Mouse (Mus musculus): Measurements from ENCODE around the gene Palm2. TPM values are rescaled to one million over a fixed set of nuclear protein-coding genes. Genes with fewer than 3 reads are reported as not detected.

The Palm2 gene
- polyA plus RNA-seq, 2 experiments from 2014 or later: not detected

GRCm38 (mm10) chr4:57716735-57717134 lies 282.7 kb downstream of the Palm2 start:
- no peak for ATAC-seq

DNA sequence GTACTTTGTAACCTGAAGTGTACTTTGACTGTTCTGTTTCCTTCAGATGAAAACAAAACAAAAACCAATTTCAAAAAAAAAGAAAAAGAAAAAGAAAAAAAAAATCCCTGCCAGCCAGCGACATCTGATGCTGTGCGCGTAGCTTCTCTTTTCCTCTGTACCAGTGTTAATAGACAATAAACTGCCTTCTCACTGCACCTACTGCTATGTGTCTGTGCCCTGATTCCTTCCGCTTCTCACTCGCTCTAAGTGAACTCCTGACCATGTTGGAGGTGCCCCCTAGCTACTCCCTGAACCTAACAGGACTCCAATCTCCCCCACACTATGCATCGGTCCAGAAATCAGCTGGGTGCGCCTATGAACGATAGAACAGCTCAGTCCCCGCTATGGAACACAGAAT lies 283.3 kb downstream of the Palm2 start, which contains the start of gene Akap2:
Gene Akap2 (plus strand): TSS at position 304 of the 400 bp plus-strand sequence.
- ATAC-seq: no peak

GRCm38 (mm10) chr4:57719370-57719769 lies 285.3 kb downstream of the Palm2 start:
- no peak for ATAC-seq

DNA sequence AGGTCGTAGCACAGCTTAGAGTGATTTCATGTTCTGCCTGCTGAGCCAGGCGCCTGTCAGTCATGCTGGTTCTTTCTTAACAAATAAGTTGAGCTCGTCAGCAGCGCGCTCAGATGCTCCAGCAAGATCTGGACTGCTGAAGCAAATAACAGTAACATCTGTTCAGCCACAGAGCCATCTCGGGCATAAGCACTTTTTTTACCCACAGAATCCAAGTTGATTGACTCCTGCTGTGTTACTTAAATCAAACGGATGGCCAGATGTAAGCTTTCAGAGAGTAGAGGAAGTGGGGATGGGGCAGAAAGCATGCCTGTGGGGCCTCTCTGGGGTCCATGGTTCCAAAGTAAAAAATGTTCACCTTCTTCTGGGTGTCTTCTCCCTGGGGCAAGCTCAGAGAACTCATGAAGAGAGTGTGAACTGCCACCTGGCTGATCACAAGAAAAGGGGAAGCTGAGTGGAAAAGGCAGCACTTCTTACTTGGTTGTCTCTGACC lies 286.9 kb downstream of the Palm2 start:
- no peak for ATAC-seq

GRCm38 (mm10) chr4:57722296-57722695 lies 288.2 kb downstream of the Palm2 start:
- no peak for ATAC-seq

GRCm38 (mm10) chr4:57723659-57724058 lies 289.6 kb downstream of the Palm2 start:
- ATAC-seq: no peak

DNA sequence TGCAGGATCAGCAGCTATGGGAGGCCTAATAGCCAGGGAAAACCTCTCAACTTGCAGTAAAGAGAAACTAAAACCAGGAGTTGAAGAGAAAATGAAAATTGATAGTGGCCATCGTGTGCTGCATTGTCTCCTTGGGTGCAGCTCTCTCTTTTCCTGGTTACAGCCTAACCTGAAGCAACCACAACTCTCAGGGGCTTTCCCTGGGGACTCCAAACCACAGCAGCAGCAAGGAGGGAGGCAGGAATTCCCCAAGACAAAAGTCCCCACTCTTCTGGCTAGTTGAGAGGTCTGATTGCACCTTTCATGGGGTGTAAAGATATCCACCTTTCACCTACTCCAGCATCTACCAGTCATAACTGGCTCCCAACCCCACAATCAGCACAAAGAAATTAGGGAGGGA lies 291.5 kb downstream of the Palm2 start:
- ATAC-seq: peak; percentile 79

- ATAC-seq: no peak
Measured at GRCm38 (mm10) chr4:57728611-57729183, 294.6 kb downstream of the Palm2 start.

DNA sequence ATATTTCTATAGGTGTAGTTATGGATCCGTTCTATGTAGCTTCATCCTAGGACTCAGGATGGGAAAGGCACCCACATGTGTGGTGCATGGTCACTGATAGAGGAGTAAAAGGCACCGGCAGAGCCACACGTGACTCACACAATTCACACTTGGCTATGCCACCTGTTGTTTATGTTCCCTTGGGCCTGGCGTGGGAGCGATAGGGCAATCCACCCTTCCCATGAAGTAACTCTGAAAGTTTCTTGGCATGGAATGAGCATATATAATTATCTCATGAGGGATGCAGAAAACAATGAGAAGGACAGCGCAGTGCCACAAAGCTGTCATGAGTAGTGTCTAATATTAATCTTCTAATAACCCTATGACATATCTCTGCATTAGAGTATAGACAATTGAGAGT lies 296.0 kb downstream of the Palm2 start:
- ATAC-seq: no peak

- peak; percentile 82 for ATAC-seq
Measured at GRCm38 (mm10) chr4:57730801-57731598, 297.0 kb downstream of the Palm2 start.

DNA sequence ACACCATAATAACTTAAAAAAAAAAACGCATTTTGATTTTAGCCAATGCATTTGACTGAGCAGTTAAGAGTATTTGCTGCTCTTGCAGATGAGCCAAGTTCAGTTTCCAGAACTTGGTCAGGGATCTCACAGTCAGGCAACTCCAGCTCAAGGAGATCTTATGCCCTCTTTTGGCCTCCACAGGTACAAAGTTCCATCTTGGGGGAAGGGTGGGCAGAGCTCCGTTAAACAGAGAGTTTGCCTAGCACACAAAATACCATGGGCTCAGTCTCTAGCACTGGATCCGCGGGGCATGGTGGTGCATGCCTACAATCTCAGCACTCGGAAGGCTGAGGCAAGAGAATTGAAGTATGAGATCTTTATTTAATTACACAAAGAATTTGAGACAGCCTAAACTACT lies 298.3 kb downstream of the Palm2 start:
- no peak for ATAC-seq

- ATAC-seq: no peak
Measured at GRCm38 (mm10) chr4:57733445-57733844, 299.4 kb downstream of the Palm2 start.

GRCm38 (mm10) chr4:57735426-57735825 lies 301.4 kb downstream of the Palm2 start:
- no peak for ATAC-seq

GRCm38 (mm10) chr4:57738856-57739552 lies 305.0 kb downstream of the Palm2 start:
- ATAC-seq: no peak

- ATAC-seq: no peak
Measured at GRCm38 (mm10) chr4:57743325-57743929, 309.4 kb downstream of the Palm2 start.

GRCm38 (mm10) chr4:57750651-57751050 lies 316.6 kb downstream of the Palm2 start:
- ATAC-seq: no peak

GRCm38 (mm10) chr4:57751054-57751453 lies 317.0 kb downstream of the Palm2 start:
- no peak for ATAC-seq

GRCm38 (mm10) chr4:57751566-57751965 lies 317.5 kb downstream of the Palm2 start:
- no peak for ATAC-seq

DNA sequence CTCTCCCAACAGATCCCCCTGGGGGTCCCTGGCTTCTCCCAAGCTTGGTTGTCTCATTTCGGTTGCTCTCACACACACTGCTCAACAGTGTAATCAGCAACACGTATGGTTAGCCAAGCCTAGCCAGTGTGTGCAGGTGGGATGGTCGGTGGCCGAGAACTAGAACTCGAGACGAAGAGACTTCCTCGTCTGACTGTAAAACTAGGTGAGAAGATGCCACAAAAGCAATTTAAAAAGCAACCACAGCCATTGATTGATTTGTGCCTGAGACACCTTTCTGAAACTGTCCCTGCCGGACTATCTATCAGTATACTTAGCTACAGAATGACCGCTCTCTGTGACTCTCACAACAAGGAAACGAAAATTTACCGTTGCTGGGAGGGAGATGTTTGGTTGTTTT lies 321.0 kb downstream of the Palm2 start:
- ATAC-seq: no peak

DNA sequence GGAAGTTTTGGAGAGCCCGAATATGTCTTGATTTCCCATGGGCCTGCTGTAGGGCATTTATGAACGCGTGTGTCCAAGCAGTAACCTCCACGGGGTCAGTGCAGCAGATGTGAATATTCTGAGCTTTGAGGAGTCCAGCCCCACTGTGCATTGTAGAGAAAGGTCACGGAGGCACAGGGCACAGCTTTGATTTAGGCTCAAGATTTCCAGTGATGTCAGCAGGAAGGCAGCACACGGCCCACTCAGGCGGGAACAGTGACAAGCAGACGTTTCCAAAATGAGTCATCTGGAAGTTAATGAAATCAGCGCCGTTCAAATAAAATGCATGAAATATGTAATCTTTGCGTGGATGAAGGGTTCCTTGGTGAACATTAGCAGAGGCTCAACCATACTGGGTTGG lies 323.9 kb downstream of the Palm2 start:
- no peak for ATAC-seq

Measured in CD4-positive, CD25-positive, alpha-beta regulatory T cell, adult 4 months (primary cell).